Mouse (Mus musculus): Measurements from ENCODE around the gene Thada.

The Thada gene

DNA sequence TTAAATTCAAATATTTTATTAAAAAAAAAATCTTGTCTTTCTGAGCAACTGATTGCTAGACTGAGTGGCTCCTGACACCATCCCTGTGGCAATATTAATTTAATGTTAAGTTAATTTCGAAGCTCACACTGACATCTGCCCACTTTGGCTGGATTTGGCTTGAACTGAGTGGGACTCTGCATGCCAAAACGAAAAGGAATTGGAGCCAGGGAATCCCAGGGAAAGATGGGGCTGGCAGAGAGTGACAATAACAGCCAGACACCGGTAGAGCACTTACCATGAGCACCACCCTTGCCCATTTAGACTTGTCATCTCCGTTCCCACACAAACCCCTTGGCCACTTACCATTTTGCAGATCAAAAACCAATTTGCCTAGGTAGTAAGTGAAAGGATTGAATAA lies 12.3 kb upstream of the Thada start:
- intact Hi-C loops (cut with DNase I), result no loop called here

DNA sequence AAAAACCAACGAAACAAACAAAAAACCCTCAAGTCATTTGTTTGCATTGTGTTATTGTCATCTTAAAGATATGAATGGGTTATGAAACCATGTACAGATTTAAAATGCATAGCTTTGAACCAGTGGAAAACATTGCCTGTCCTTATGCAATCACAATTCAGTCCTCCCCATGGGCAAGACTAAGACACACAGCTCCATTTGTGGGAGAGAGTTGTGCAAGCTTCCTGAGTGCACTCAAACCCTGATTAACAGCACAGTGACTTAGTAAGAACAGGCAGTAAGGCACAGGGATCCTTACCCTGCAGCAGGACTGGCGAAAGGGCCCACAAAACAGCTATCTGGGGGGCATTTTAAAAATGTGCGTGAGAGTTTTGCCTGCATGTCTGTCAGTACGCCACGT lies 11.2 kb upstream of the Thada start:
- intact Hi-C loops (cut with DNase I), result no loop called here

GRCm38 (mm10) chr17:84474312-84474711 lies 8.3 kb upstream of the Thada start:
- intact Hi-C loops (cut with DNase I), result no loop called here

GRCm38 (mm10) chr17:84435012-84435411 lies 31.0 kb downstream of the Thada start:
- intact Hi-C loops (cut with DNase I), result no loop called here

DNA sequence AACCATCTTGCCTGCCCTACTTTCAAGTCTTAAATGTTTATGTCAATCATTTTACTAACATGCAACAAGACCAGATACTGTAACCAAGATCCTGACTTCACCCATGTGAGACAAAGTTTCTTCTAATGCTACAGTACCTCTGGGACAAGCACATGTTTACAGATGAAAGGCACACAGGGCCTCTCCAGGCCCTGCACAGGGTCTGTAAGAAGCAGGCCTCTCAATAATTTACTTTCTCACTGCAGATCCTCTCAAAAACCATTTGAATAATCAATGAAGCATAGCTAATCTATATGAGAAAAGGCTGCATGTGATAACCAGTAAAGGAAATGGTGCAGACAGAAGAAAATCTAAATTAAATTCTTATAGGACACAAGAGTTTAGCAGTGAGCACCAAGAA lies 31.8 kb downstream of the Thada start:
- intact Hi-C loops (cut with DNase I), result no loop called here

DNA sequence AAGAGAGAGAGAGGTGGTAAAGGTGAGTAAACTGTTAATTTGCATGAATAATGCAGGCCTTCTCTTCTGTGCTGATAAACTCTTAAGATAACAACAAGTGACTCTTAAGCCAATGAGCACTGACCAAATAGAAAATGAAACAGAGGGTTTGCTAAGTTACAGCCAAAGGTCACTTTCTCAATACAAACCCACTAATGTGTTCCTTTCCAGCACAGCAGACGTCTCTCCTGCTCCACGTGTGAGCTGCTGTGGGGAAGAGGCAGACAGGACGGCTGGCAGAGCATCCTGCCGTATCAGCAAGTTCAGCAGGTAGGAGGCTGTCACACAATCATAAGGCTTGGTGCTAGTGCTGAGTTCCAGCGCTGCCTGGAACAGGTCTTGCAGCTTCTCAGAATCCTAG lies 34.0 kb downstream of the Thada start:
- intact Hi-C loops (cut with DNase I), result no loop called here

GRCm38 (mm10) chr17:84424258-84424657 lies 41.7 kb downstream of the Thada start:
- intact Hi-C loops (cut with DNase I), result no loop called here

DNA sequence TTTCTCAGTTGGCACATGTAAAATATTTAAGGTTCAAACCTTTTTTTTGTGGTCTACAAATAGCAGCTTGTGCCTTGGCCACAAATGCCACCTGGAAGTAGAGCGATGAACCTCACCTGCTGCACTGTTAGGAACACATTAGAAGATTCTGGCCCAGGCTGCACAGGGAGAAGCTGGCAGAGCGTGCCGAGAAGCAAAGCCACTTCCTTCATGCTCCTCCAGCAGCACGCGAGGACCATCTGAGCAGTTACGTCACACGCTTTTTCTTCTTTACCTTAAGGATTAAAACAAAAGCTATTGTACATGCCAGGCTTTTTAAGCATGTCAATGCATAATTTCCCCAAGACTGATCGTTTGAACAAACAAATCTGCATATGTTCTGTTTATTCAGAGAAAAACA lies 43.1 kb downstream of the Thada start:
- intact Hi-C loops (cut with DNase I), result no loop called here

- intact Hi-C loops (cut with DNase I), result no loop called here
These were observed 43.8 kb downstream of the Thada start for GRCm38 (mm10) chr17:84422001-84422785.

DNA sequence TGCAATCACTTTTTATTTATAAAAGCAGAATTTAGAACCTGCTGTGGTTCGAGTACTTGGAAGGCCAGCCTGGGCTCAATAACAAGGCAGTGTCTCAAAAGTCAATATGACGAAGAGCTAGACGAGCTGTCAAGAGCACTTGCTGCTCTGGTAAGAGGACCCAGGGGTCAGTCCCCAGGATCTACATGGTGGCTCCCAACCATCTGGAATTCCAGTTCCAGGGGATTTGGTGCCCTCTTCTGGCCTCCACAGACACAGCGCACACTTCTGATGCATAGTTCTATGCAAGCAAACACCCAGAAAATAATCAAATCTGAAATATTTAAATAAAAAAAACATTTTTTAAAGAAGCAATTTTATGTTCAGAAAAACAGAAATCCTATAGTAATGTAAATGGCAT lies 45.0 kb downstream of the Thada start:
- intact Hi-C loops (cut with DNase I), result no loop called here

GRCm38 (mm10) chr17:84420276-84420639 lies 45.7 kb downstream of the Thada start:
- intact Hi-C loops (cut with DNase I), result no loop called here

- intact Hi-C loops (cut with DNase I), result no loop called here
These were observed 46.4 kb downstream of the Thada start for GRCm38 (mm10) chr17:84419326-84420275.

GRCm38 (mm10) chr17:84415936-84416335 lies 50.1 kb downstream of the Thada start:
- intact Hi-C loops (cut with DNase I), result no loop called here

- intact Hi-C loops (cut with DNase I), result no loop called here
These were observed 57.3 kb downstream of the Thada start for GRCm38 (mm10) chr17:84408731-84409130.

DNA sequence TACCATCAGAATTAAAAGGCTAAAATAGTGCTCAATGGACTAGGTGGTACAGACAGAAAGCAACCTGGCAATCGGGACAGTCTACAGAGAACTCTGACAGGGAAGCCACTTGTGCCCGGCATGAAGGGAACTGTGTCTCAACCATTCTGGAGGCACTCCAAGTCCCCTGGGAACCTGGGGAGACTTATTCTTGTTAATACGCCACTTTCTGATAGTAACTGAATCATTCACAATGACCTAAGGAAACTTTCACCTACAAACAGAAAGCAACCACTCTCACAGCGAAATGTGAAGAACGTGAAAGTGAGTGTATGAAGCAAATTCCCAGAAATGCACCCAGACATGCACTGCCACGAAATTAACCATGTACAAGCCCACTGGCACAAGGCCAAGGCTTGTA lies 60.4 kb downstream of the Thada start:
- intact Hi-C loops (cut with DNase I), result no loop called here

DNA sequence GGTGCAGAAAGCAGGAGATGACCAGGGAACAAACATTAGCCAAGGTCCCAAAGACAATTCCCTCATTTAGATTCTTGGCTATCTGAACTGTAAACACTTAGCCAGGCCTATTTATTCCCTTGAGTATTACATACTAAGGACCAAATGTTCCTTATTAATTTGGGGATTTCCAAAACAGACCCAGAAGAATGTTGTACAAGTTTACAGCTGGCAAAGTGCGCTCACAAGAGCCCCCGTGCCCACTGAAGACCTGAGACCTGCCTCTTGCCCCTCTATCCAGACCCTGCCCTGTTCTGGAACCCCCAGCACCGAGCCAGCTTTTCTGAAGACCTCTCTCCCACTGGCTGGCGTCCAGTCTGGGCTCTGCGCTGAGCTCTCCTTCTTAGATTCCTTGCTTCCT lies 64.2 kb downstream of the Thada start:
- intact Hi-C loops (cut with DNase I), result no loop called here

- intact Hi-C loops (cut with DNase I), result loop anchor here (10.0 kb wide), 1 partner anchor 375 kb away; no protein-coding TSS in a partner anchor
These were observed 66.6 kb downstream of the Thada start for GRCm38 (mm10) chr17:84399431-84399830.

DNA sequence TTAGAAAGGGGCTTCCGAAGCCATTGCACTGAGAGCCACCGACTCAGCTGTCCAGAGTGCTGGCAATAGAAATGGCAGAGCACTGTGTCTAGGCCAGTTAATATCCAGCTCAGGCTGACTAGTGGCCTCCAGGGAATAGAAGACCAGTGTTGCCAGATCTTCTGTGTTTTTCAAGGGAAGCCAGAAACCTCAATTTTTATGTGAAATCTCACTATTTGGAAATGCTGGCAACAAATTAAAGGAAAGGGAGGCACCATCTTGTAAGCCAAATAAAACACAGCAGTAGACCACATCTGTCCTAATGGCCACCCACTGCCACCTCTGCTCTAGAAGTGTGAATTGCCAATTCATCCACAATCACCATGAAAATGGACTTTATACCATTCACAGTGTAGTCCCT lies 76.0 kb downstream of the Thada start:
- intact Hi-C loops (cut with DNase I), result loop anchor here (10.0 kb wide), 1 partner anchor 365 kb away; no protein-coding TSS in a partner anchor

- intact Hi-C loops (cut with DNase I), result no loop called here
These were observed 79.8 kb downstream of the Thada start for GRCm38 (mm10) chr17:84386176-84386575.

DNA sequence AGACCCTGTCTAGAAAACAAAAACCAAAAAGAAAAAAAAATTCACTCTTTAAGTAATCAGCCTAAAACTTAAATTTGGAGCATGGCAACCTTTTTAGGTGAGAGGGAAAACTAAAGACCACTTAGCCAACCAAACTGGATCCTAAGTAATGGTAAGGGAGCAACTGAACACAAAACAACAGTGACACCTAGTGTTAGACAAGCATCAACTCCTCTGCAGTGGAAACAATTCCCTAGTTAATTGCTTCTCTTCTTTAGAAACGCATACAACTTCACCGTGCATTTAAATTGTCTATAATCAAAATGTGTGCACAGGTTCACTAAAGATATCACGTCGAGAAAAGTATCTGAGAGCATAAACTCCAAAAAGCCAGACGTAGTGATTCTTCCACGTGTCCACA lies 80.3 kb downstream of the Thada start:
- intact Hi-C loops (cut with DNase I), result loop anchor here (1.0 kb wide), 1 partner anchor 271 kb away; no protein-coding TSS in a partner anchor

DNA sequence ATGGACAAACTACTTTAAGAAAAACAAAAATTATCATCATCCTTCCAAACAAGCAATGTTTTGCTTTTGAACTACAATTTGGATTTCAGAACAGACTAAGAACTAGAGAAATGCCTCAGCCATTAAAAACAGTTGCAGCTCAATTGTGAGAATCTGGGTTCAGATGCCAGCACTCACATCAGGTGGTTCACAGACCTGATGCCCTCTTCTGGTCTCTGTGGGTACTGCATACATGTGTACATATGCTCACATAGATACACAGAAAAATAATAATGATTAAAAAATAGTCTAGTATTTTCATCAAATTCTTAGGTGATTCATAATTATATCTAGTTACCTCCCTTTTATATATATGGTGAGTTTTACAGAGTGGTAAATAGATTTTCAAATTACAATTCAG lies 81.3 kb downstream of the Thada start:
- intact Hi-C loops (cut with DNase I), result loop anchor here (1.0 to 5.0 kb wide), 3 partner anchors 192 to 482 kb away; no protein-coding TSS in a partner anchor

DNA sequence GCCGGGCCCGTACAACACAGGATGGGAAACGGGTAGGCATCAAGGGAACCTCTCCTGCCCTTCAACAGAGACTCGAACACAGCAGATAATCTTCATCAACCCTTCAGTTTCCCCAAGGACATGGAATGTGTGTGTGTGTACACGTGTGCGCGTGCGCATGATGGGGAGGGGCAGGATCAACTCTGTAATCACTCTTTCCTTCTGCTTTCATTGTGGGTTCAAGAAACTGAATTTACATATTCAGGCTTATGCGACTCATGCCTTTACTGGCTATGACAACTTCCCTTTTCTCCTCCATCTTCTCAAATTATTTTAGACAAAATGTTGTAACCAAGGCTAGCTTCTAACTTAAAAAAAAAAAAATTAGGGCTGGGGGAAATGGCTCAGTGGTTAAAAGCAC lies 85.7 kb downstream of the Thada start:
- intact Hi-C loops (cut with DNase I), result loop anchor here (5.0 kb wide), 2 partner anchors 188 to 478 kb away; no protein-coding TSS in a partner anchor
